Mouse (Mus musculus): ENCODE data around the gene Sipa1l2. TPM values are rescaled to one million over a fixed set of nuclear protein-coding genes. Genes with fewer than 3 reads are reported as not detected.
A peak's percentile ranks its signal among the peaks of the same experiment; 100 is the strongest.

Gene Sipa1l2
- polyA plus RNA-seq, 1 experiment from 2014 or later, result 10.0 TPM

DNA sequence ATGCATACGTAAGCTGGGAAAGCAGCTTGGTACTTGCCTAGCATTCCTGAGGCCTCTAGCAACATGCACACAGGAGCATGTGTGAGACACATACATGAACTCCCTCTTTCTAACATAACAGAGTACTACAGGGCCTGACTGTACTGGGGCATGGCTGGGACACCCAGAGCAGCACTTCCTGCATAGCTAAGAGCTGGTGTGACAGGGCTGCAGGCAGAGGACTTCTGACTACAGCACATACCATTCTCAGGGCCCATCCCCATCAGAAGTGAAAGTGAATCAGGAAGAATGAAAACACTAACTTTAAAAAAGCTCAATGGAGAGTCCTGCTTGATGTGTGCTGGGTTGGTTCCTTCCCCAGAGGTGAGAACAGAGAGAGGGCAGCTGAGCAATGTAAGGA, 108.1 kb downstream of the Sipa1l2 start:
- no peak overlapping the region for H3K9ac ChIP-seq (ENCODE audit: low read depth, low read length)
- peaks cover 7% of the 10 kb centered on the region for H3K4me1 ChIP-seq (ENCODE audit: control insufficient read depth, insufficient read depth, low read length)
- DNase-seq (ENCODE audit: low spot score) (peak; percentile 25), ATAC-seq (ENCODE audit: low read depth) (no peak)
- no peak overlapping the region for H3K4me3 ChIP-seq (ENCODE audit: low read depth, low read length)
- H3K36me3 ChIP-seq (ENCODE audit: control insufficient read depth, insufficient read depth, low read length), result 0 out of 2 replicates have a peak, but pooled peaks cover 12% of the 10 kb centered on the region
- no peaks in the 10 kb centered on the region for H3K27me3 ChIP-seq (replicated peaks; ENCODE audit: control insufficient read depth, insufficient read depth, low read length)
- no peak overlapping the region for H3K4me2 ChIP-seq (ENCODE audit: low read depth, low read length)
- no peaks in the 10 kb centered on the region for H3K9me3 ChIP-seq (ENCODE audit: control insufficient read depth, low read length)
- H3K27ac ChIP-seq (replicated peaks; ENCODE audit: low read depth, low read length), result no peak overlapping the region
- WGBS, result 69% methylated on average over 1 of the region's 1 CpGs

- H3K4me3 ChIP-seq (ENCODE audit: low read depth, low read length), result no peak overlapping the region
- no peak overlapping the region for H3K9ac ChIP-seq (ENCODE audit: low read depth, low read length)
- DNase-seq (ENCODE audit: low spot score) (no peak), ATAC-seq (ENCODE audit: low read depth) (no peak)
- H3K9me3 ChIP-seq (ENCODE audit: control insufficient read depth, low read length), result no peaks in the 10 kb centered on the region
- no peak overlapping the region for H3K4me2 ChIP-seq (ENCODE audit: low read depth, low read length)
- no peaks in the 10 kb centered on the region for H3K27me3 ChIP-seq (replicated peaks; ENCODE audit: control insufficient read depth, insufficient read depth, low read length)
- peaks cover 3% of the 10 kb centered on the region for H3K4me1 ChIP-seq (ENCODE audit: control insufficient read depth, insufficient read depth, low read length)
- 0 out of 2 replicates have a peak, but pooled peaks cover 12% of the 10 kb centered on the region for H3K36me3 ChIP-seq (ENCODE audit: control insufficient read depth, insufficient read depth, low read length)
- no peak overlapping the region for H3K27ac ChIP-seq (replicated peaks; ENCODE audit: low read depth, low read length)
- 50% methylated on average over 6 of the region's 6 CpGs for WGBS
Observed at GRCm38 (mm10) chr8:125460602-125461001, 109.0 kb downstream of the Sipa1l2 start.

- ATAC-seq (ENCODE audit: low read depth) (no peak), DNase-seq (ENCODE audit: low spot score) (no peak)
- WGBS, result 51% methylated on average over 6 of the region's 6 CpGs
- no peaks in the 10 kb centered on the region for H3K27me3 ChIP-seq (replicated peaks; ENCODE audit: control insufficient read depth, insufficient read depth, low read length)
- H3K4me2 ChIP-seq (ENCODE audit: low read depth, low read length), result no peak overlapping the region
- H3K36me3 ChIP-seq (ENCODE audit: control insufficient read depth, insufficient read depth, low read length), result peaks cover 57% of the 10 kb centered on the region
- no peak overlapping the region for H3K27ac ChIP-seq (replicated peaks; ENCODE audit: low read depth, low read length)
- H3K4me1 ChIP-seq (ENCODE audit: control insufficient read depth, insufficient read depth, low read length), result no peaks in the 10 kb centered on the region
- no peak overlapping the region for H3K9ac ChIP-seq (ENCODE audit: low read depth, low read length)
- no peaks in the 10 kb centered on the region for H3K9me3 ChIP-seq (ENCODE audit: control insufficient read depth, low read length)
- no peak overlapping the region for H3K4me3 ChIP-seq (ENCODE audit: low read depth, low read length)
Observed at GRCm38 (mm10) chr8:125449048-125449447, 120.6 kb downstream of the Sipa1l2 start.

DNA sequence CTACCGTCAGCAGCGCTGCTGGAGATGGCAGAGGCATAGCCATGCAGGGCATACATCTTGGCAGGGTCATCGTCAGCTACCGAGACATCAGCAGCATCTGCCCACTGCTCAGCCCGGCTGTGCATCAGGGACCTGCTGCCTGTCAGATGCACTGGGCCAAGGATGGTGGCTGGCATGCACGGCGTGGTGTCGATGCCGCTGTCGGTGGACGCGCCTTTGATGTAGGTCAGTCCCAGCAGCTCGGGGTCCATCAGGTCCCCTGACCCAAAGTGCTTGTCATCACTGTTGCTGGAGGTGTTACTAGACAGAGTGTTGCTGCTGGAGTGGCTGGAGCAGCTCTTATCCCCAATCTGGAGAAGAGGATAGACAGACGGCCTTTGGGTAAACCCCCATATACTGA, 122.1 kb downstream of the Sipa1l2 start:
- H3K4me3 ChIP-seq (ENCODE audit: low read depth, low read length), result no peak overlapping the region
- no peak overlapping the region for H3K9ac ChIP-seq (ENCODE audit: low read depth, low read length)
- no peak for ATAC-seq (ENCODE audit: low read depth)
- H3K4me1 ChIP-seq (ENCODE audit: control insufficient read depth, insufficient read depth, low read length), result no peaks in the 10 kb centered on the region
- DNase-seq (ENCODE audit: low spot score), result no peak
- H3K36me3 ChIP-seq (ENCODE audit: control insufficient read depth, insufficient read depth, low read length), result peaks cover 54% of the 10 kb centered on the region
- no peaks in the 10 kb centered on the region for H3K9me3 ChIP-seq (ENCODE audit: control insufficient read depth, low read length)
- no peak overlapping the region for H3K27ac ChIP-seq (replicated peaks; ENCODE audit: low read depth, low read length)
- no peaks in the 10 kb centered on the region for H3K27me3 ChIP-seq (replicated peaks; ENCODE audit: control insufficient read depth, insufficient read depth, low read length)
- no peak overlapping the region for H3K4me2 ChIP-seq (ENCODE audit: low read depth, low read length)
- 91% methylated on average over 14 of the region's 14 CpGs for WGBS

GRCm38 (mm10) chr8:125446236-125446635, 123.4 kb downstream of the Sipa1l2 start:
- Histone ChIP-seq H3K27ac (replicated peaks; ENCODE audit: low read depth, low read length) (no peak overlapping the region), H3K27me3 (replicated peaks; ENCODE audit: control insufficient read depth, insufficient read depth, low read length) (no peaks in the 10 kb centered on the region), H3K4me3 (ENCODE audit: low read depth, low read length) (no peak overlapping the region), H3K4me2 (ENCODE audit: low read depth, low read length) (no peak overlapping the region), H3K9me3 (ENCODE audit: control insufficient read depth, low read length) (no peaks in the 10 kb centered on the region), H3K9ac (ENCODE audit: low read depth, low read length) (no peak overlapping the region), H3K36me3 (ENCODE audit: control insufficient read depth, insufficient read depth, low read length) (peaks cover 67% of the 10 kb centered on the region), H3K4me1 (ENCODE audit: control insufficient read depth, insufficient read depth, low read length) (no peaks in the 10 kb centered on the region)
- DNase-seq (ENCODE audit: low spot score) (no peak), ATAC-seq (ENCODE audit: low read depth) (no peak)
- whole genome bisulfite sequencing, result 76% methylated on average over 4 of the region's 4 CpGs

- WGBS, result 67% methylated on average over 3 of the region's 3 CpGs
- ATAC-seq (ENCODE audit: low read depth), result no peak
- Histone ChIP-seq H3K4me1 (ENCODE audit: control insufficient read depth, insufficient read depth, low read length) (no peaks in the 10 kb centered on the region), H3K9me3 (ENCODE audit: control insufficient read depth, low read length) (no peaks in the 10 kb centered on the region), H3K9ac (ENCODE audit: low read depth, low read length) (no peak overlapping the region), H3K27ac (replicated peaks; ENCODE audit: low read depth, low read length) (no peak overlapping the region), H3K27me3 (replicated peaks; ENCODE audit: control insufficient read depth, insufficient read depth, low read length) (no peaks in the 10 kb centered on the region), H3K36me3 (ENCODE audit: control insufficient read depth, insufficient read depth, low read length) (peaks cover 71% of the 10 kb centered on the region), H3K4me2 (ENCODE audit: low read depth, low read length) (no peak overlapping the region), H3K4me3 (ENCODE audit: low read depth, low read length) (no peak overlapping the region)
- DNase-seq (ENCODE audit: low spot score), result peak; percentile 26
Observed at GRCm38 (mm10) chr8:125445225-125445609, 124.4 kb downstream of the Sipa1l2 start.

- Histone ChIP-seq H3K36me3 (ENCODE audit: control insufficient read depth, insufficient read depth, low read length) (peaks cover 70% of the 10 kb centered on the region), H3K4me1 (ENCODE audit: control insufficient read depth, insufficient read depth, low read length) (no peaks in the 10 kb centered on the region), H3K9me3 (ENCODE audit: control insufficient read depth, low read length) (no peaks in the 10 kb centered on the region), H3K27ac (replicated peaks; ENCODE audit: low read depth, low read length) (no peak overlapping the region), H3K4me2 (ENCODE audit: low read depth, low read length) (no peak overlapping the region), H3K9ac (ENCODE audit: low read depth, low read length) (no peak overlapping the region), H3K27me3 (replicated peaks; ENCODE audit: control insufficient read depth, insufficient read depth, low read length) (no peaks in the 10 kb centered on the region), H3K4me3 (ENCODE audit: low read depth, low read length) (no peak overlapping the region)
- DNase-seq (ENCODE audit: low spot score) (peak; percentile 60), ATAC-seq (ENCODE audit: low read depth) (peak; percentile 45)
- WGBS, result 74% methylated on average over 16 of the region's 16 CpGs
Observed at GRCm38 (mm10) chr8:125444457-125445224, 125.0 kb downstream of the Sipa1l2 start.

- H3K4me1 ChIP-seq (ENCODE audit: control insufficient read depth, insufficient read depth, low read length), result no peaks in the 10 kb centered on the region
- H3K27ac ChIP-seq (replicated peaks; ENCODE audit: low read depth, low read length), result no peak overlapping the region
- no peak overlapping the region for H3K9ac ChIP-seq (ENCODE audit: low read depth, low read length)
- no peaks in the 10 kb centered on the region for H3K27me3 ChIP-seq (replicated peaks; ENCODE audit: control insufficient read depth, insufficient read depth, low read length)
- WGBS, result 73% methylated on average over 7 of the region's 7 CpGs
- no peak for ATAC-seq (ENCODE audit: low read depth)
- no peak overlapping the region for H3K4me3 ChIP-seq (ENCODE audit: low read depth, low read length)
- no peak for DNase-seq (ENCODE audit: low spot score)
- H3K4me2 ChIP-seq (ENCODE audit: low read depth, low read length), result no peak overlapping the region
- no peaks in the 10 kb centered on the region for H3K9me3 ChIP-seq (ENCODE audit: control insufficient read depth, low read length)
- H3K36me3 ChIP-seq (ENCODE audit: control insufficient read depth, insufficient read depth, low read length), result peaks cover 36% of the 10 kb centered on the region
Observed at GRCm38 (mm10) chr8:125435320-125436100, 134.1 kb downstream of the Sipa1l2 start.

Data from embryonic facial prominence, embryonic 14.5 days (tissue).